Mouse (Mus musculus): ENCODE data around the gene Chd5. TPM values are rescaled to one million over a fixed set of nuclear protein-coding genes. Genes with fewer than 3 reads are reported as not detected.

Chd5 gene
- polyA plus RNA-seq, 1 experiment from 2014 or later = 0.28 TPM

- WGBS = 78% methylated on average over 8 of the region's 8 CpGs
- no peak overlapping the region for H3K9ac ChIP-seq (ENCODE audit: low read length)
- no peak overlapping the region for H3K4me3 ChIP-seq (ENCODE audit: low read length)
- H3K4me2 ChIP-seq (ENCODE audit: low read depth, low read length) = no peak overlapping the region
- H3K4me1 ChIP-seq (replicated peaks; ENCODE audit: control insufficient read depth, insufficient read depth, low read length) = no peaks in the 10 kb centered on the region
- H3K9me3 ChIP-seq (ENCODE audit: control insufficient read depth, low read length) = no peaks in the 10 kb centered on the region
- no peak for ATAC-seq (ENCODE audit: low read depth)
- no peaks in the 10 kb centered on the region for H3K36me3 ChIP-seq (ENCODE audit: control insufficient read depth, insufficient read depth, low read length)
- no peaks in the 10 kb centered on the region for H3K27me3 ChIP-seq (ENCODE audit: control insufficient read depth, insufficient read depth, low read depth, low read length)
- H3K27ac ChIP-seq (ENCODE audit: low read length) = no peak overlapping the region
Observed at GRCm38 (mm10) chr4:152406531-152406930, 68.1 kb downstream of the Chd5 start.

GRCm38 (mm10) chr4:152410961-152411360, 72.5 kb downstream of the Chd5 start:
- H3K9me3 ChIP-seq (ENCODE audit: control insufficient read depth, low read length) = no peaks in the 10 kb centered on the region
- H3K4me1 ChIP-seq (replicated peaks; ENCODE audit: control insufficient read depth, insufficient read depth, low read length) = no peaks in the 10 kb centered on the region
- no peaks in the 10 kb centered on the region for H3K27me3 ChIP-seq (ENCODE audit: control insufficient read depth, insufficient read depth, low read depth, low read length)
- H3K36me3 ChIP-seq (ENCODE audit: control insufficient read depth, insufficient read depth, low read length) = no peaks in the 10 kb centered on the region
- H3K27ac ChIP-seq (ENCODE audit: low read length) = no peak overlapping the region
- no peak overlapping the region for H3K4me3 ChIP-seq (ENCODE audit: low read length)
- ATAC-seq (ENCODE audit: low read depth) = no peak
- H3K9ac ChIP-seq (ENCODE audit: low read length) = no peak overlapping the region
- WGBS = 71% methylated on average over 13 of the region's 13 CpGs
- H3K4me2 ChIP-seq (ENCODE audit: low read depth, low read length) = no peak overlapping the region

- no peak overlapping the region for H3K27ac ChIP-seq (ENCODE audit: low read length)
- no peaks in the 10 kb centered on the region for H3K9me3 ChIP-seq (ENCODE audit: control insufficient read depth, low read length)
- no peaks in the 10 kb centered on the region for H3K4me1 ChIP-seq (replicated peaks; ENCODE audit: control insufficient read depth, insufficient read depth, low read length)
- WGBS = 68% methylated on average over 3 of the region's 3 CpGs
- no peak overlapping the region for H3K9ac ChIP-seq (ENCODE audit: low read length)
- no peak overlapping the region for H3K4me3 ChIP-seq (ENCODE audit: low read length)
- H3K27me3 ChIP-seq (ENCODE audit: control insufficient read depth, insufficient read depth, low read depth, low read length) = no peaks in the 10 kb centered on the region
- H3K36me3 ChIP-seq (ENCODE audit: control insufficient read depth, insufficient read depth, low read length) = no peaks in the 10 kb centered on the region
- no peak for ATAC-seq (ENCODE audit: low read depth)
- no peak overlapping the region for H3K4me2 ChIP-seq (ENCODE audit: low read depth, low read length)
Observed at GRCm38 (mm10) chr4:152412524-152413080, 74.2 kb downstream of the Chd5 start.

- H3K27me3 ChIP-seq (ENCODE audit: control insufficient read depth, insufficient read depth, low read depth, low read length) = no peaks in the 10 kb centered on the region; the same call in 1 of the 2 replicates
- H3K4me2 ChIP-seq (ENCODE audit: low read depth, low read length) = no peak overlapping the region
- WGBS = 31% methylated on average over 28 of the region's 28 CpGs
- no peak overlapping the region for H3K27ac ChIP-seq (ENCODE audit: low read length)
- ATAC-seq (ENCODE audit: low read depth) = no peak
- H3K4me1 ChIP-seq (replicated peaks; ENCODE audit: control insufficient read depth, insufficient read depth, low read length) = no peaks in the 10 kb centered on the region
- no peak overlapping the region for H3K9ac ChIP-seq (ENCODE audit: low read length)
- no peaks in the 10 kb centered on the region for H3K36me3 ChIP-seq (ENCODE audit: control insufficient read depth, insufficient read depth, low read length)
- no peak overlapping the region for H3K4me3 ChIP-seq (ENCODE audit: low read length)
- no peaks in the 10 kb centered on the region for H3K9me3 ChIP-seq (ENCODE audit: control insufficient read depth, low read length)
Observed at GRCm38 (mm10) chr4:152418229-152419060, 80.0 kb downstream of the Chd5 start.

GRCm38 (mm10) chr4:152423576-152423975, 85.1 kb downstream of the Chd5 start:
- H3K27ac ChIP-seq (ENCODE audit: low read length) = no peak overlapping the region
- WGBS = 81% methylated on average over 6 of the region's 6 CpGs
- H3K27me3 ChIP-seq (ENCODE audit: control insufficient read depth, insufficient read depth, low read depth, low read length) = no peaks in the 10 kb centered on the region; the same call in 1 of the 2 replicates
- 0 out of 2 replicates have a peak, but pooled peaks cover 2% of the 10 kb centered on the region for H3K9me3 ChIP-seq (ENCODE audit: control insufficient read depth, low read length)
- H3K4me3 ChIP-seq (ENCODE audit: low read length) = no peak overlapping the region
- no peaks in the 10 kb centered on the region for H3K36me3 ChIP-seq (ENCODE audit: control insufficient read depth, insufficient read depth, low read length)
- H3K9ac ChIP-seq (ENCODE audit: low read length) = no peak overlapping the region
- H3K4me1 ChIP-seq (replicated peaks; ENCODE audit: control insufficient read depth, insufficient read depth, low read length) = no peaks in the 10 kb centered on the region
- ATAC-seq (ENCODE audit: low read depth) = no peak
- H3K4me2 ChIP-seq (ENCODE audit: low read depth, low read length) = no peak overlapping the region

GRCm38 (mm10) chr4:152424341-152424740, 85.9 kb downstream of the Chd5 start:
- Histone ChIP-seq H3K9ac (ENCODE audit: low read length) (no peak overlapping the region), H3K4me2 (ENCODE audit: low read depth, low read length) (no peak overlapping the region), H3K36me3 (ENCODE audit: control insufficient read depth, insufficient read depth, low read length) (no peaks in the 10 kb centered on the region), H3K4me3 (ENCODE audit: low read length) (no peak overlapping the region), H3K27me3 (ENCODE audit: control insufficient read depth, insufficient read depth, low read depth, low read length) (no peaks in the 10 kb centered on the region; the same call in 1 of the 2 replicates), H3K9me3 (ENCODE audit: control insufficient read depth, low read length) (0 out of 2 replicates have a peak, but pooled peaks cover 2% of the 10 kb centered on the region), H3K27ac (ENCODE audit: low read length) (no peak overlapping the region), H3K4me1 (replicated peaks; ENCODE audit: control insufficient read depth, insufficient read depth, low read length) (no peaks in the 10 kb centered on the region)
- ATAC-seq (ENCODE audit: low read depth) = no peak
- WGBS = 28% methylated on average over 4 of the region's 4 CpGs

GRCm38 (mm10) chr4:152424922-152425321, 86.5 kb downstream of the Chd5 start:
- H3K36me3 ChIP-seq (ENCODE audit: control insufficient read depth, insufficient read depth, low read length) = no peaks in the 10 kb centered on the region
- no peak overlapping the region for H3K4me3 ChIP-seq (ENCODE audit: low read length)
- ATAC-seq (ENCODE audit: low read depth) = no peak
- no peaks in the 10 kb centered on the region for H3K4me1 ChIP-seq (replicated peaks; ENCODE audit: control insufficient read depth, insufficient read depth, low read length)
- H3K27me3 ChIP-seq (ENCODE audit: control insufficient read depth, insufficient read depth, low read depth, low read length) = no peaks in the 10 kb centered on the region; the same call in 1 of the 2 replicates
- no peak overlapping the region for H3K27ac ChIP-seq (ENCODE audit: low read length)
- 54% methylated on average over 5 of the region's 5 CpGs for WGBS
- H3K9me3 ChIP-seq (ENCODE audit: control insufficient read depth, low read length) = 0 out of 2 replicates have a peak, but pooled peaks cover 2% of the 10 kb centered on the region
- H3K9ac ChIP-seq (ENCODE audit: low read length) = no peak overlapping the region
- H3K4me2 ChIP-seq (ENCODE audit: low read depth, low read length) = no peak overlapping the region

- H3K27me3 ChIP-seq (ENCODE audit: control insufficient read depth, insufficient read depth, low read depth, low read length) = no peaks in the 10 kb centered on the region
- no peaks in the 10 kb centered on the region for H3K4me1 ChIP-seq (replicated peaks; ENCODE audit: control insufficient read depth, insufficient read depth, low read length)
- H3K9ac ChIP-seq (ENCODE audit: low read length) = no peak overlapping the region
- no peak for ATAC-seq (ENCODE audit: low read depth)
- WGBS = 43% methylated on average over 8 of the region's 8 CpGs
- H3K4me2 ChIP-seq (ENCODE audit: low read depth, low read length) = no peak overlapping the region
- H3K27ac ChIP-seq (ENCODE audit: low read length) = no peak overlapping the region
- 0 out of 2 replicates have a peak, but pooled peaks cover 2% of the 10 kb centered on the region for H3K9me3 ChIP-seq (ENCODE audit: control insufficient read depth, low read length)
- no peaks in the 10 kb centered on the region for H3K36me3 ChIP-seq (ENCODE audit: control insufficient read depth, insufficient read depth, low read length)
- H3K4me3 ChIP-seq (ENCODE audit: low read length) = no peak overlapping the region
Observed at GRCm38 (mm10) chr4:152428259-152428658, 89.8 kb downstream of the Chd5 start.

GRCm38 (mm10) chr4:152432308-152432707, 93.9 kb downstream of the Chd5 start:
- 44% methylated on average over 5 of the region's 5 CpGs for WGBS

More at GRCm38 (mm10) chr4:152432308-152432707, 93.9 kb downstream of the Chd5 start:
- Histone ChIP-seq H3K36me3 (ENCODE audit: control insufficient read depth, insufficient read depth, low read length) (no peaks in the 10 kb centered on the region), H3K4me2 (ENCODE audit: low read depth, low read length) (no peak overlapping the region), H3K9me3 (ENCODE audit: control insufficient read depth, low read length) (no peaks in the 10 kb centered on the region), H3K9ac (ENCODE audit: low read length) (no peak overlapping the region), H3K27ac (ENCODE audit: low read length) (no peak overlapping the region), H3K27me3 (ENCODE audit: control insufficient read depth, insufficient read depth, low read depth, low read length) (peaks cover 3% of the 10 kb centered on the region; the same call in 1 of the 2 replicates), H3K4me3 (ENCODE audit: low read length) (no peak overlapping the region), H3K4me1 (replicated peaks; ENCODE audit: control insufficient read depth, insufficient read depth, low read length) (no peaks in the 10 kb centered on the region)
- ATAC-seq (ENCODE audit: low read depth) = no peak
